Comparison of ENCODE assay signal across 10 mouse cellular contexts in the genomic region with DNA sequence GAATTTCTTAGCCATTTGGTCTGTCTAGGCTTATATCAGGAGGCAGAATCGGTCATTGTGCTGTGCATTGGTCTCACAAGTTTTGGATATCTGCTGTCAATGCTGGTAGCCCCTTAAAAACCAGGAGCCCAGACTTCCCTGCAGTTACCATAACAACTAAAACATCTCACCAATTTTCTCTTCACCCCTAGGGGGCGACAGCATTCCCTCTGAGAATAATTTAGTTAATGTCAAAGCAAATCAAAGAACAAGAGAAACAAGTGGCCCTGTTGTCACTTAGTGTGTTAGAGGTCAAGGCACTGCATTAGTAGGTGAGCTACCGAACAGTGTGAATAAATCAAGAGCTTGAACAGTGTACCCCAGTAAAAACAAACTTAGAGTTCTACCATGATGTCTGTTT. TPM values are rescaled to one million over a fixed set of nuclear protein-coding genes. Genes with fewer than 3 reads are reported as not detected.
DNase-seq lines count a peak whose midpoint lies in the region; ATAC-seq and TF ChIP-seq lines count a peak whose summit lies in the region.
"Had no signal": no experiment of that assay in that cellular context is flagged by ENCODE, and none has a peak within 500 bp of the region (broad histone marks: within the 10 kb centered on the region; RNA-seq: fewer than 3 reads in every experiment).

No protein-coding gene starts in this region.

- H3K27ac ChIP-seq in midbrain, postnatal 0 days (ENCODE audit: low read depth, low read length): no peak overlapping the region
- H3K27ac ChIP-seq in midbrain, embryonic 13.5 days: no peak overlapping the region
- H3K27ac ChIP-seq in stomach, postnatal 0 days (replicated peaks): no peak overlapping the region

- H3K4me2 ChIP-seq in midbrain, postnatal 0 days (ENCODE audit: low read depth, low read length, poor library complexity, severe bottlenecking): no peak overlapping the region
- no peak overlapping the region for H3K4me2 ChIP-seq in midbrain, embryonic 13.5 days (replicated peaks)
- no peak overlapping the region for H3K4me2 ChIP-seq in stomach, postnatal 0 days (replicated peaks; ENCODE audit: low read depth)

- H3K4me3 ChIP-seq in midbrain, postnatal 0 days (ENCODE audit: low read depth, low read length): no peak overlapping the region
- no peak overlapping the region for H3K4me3 ChIP-seq in midbrain, embryonic 13.5 days (replicated peaks)
- no peak overlapping the region for H3K4me3 ChIP-seq in stomach, postnatal 0 days (ENCODE audit: low read depth, low read length)

- H3K9ac ChIP-seq in midbrain, postnatal 0 days (replicated peaks; ENCODE audit: low read length, poor library complexity, severe bottlenecking): no peak overlapping the region
- no peak overlapping the region for H3K9ac ChIP-seq in midbrain, embryonic 13.5 days (replicated peaks)
- no peak overlapping the region for H3K9ac ChIP-seq in stomach, postnatal 0 days (ENCODE audit: low read length)

- peaks cover 2% of the 10 kb centered on the region for H3K36me3 ChIP-seq in midbrain, postnatal 0 days (ENCODE audit: insufficient read depth, low read length)
- peaks cover 9% of the 10 kb centered on the region for H3K36me3 ChIP-seq in midbrain, embryonic 13.5 days
- no peaks in the 10 kb centered on the region for H3K36me3 ChIP-seq in stomach, postnatal 0 days (ENCODE audit: control insufficient read depth, insufficient read depth, low read length)

- H3K27me3 ChIP-seq in midbrain, postnatal 0 days (ENCODE audit: insufficient read depth, low read length): no peaks in the 10 kb centered on the region
- H3K27me3 ChIP-seq in midbrain, embryonic 13.5 days: no peaks in the 10 kb centered on the region
- no peaks in the 10 kb centered on the region for H3K27me3 ChIP-seq in stomach, postnatal 0 days (ENCODE audit: control insufficient read depth, insufficient read depth, low read length)

- no peaks in the 10 kb centered on the region for H3K9me3 ChIP-seq in midbrain, postnatal 0 days (ENCODE audit: low read length)
- H3K9me3 ChIP-seq in midbrain, embryonic 13.5 days: no peaks in the 10 kb centered on the region
- no peaks in the 10 kb centered on the region for H3K9me3 ChIP-seq in stomach, postnatal 0 days (ENCODE audit: control insufficient read depth, low read length)

- peak; percentile 68 for TF ChIP-seq CTCF in midbrain, postnatal 0 days (IDR thresholded peaks at IDR 0.05)
- TF ChIP-seq CTCF in stomach, postnatal 0 days (IDR thresholded peaks at IDR 0.05; ENCODE audit: low read depth): peak; percentile 61

- DNase-seq in embryo, embryonic 10 days (ENCODE audit: low spot score): peak; percentile 30
- DNase-seq in embryo, embryonic 9.5 days (ENCODE audit: extremely low spot score): no peak
- peak; percentile 36 for DNase-seq in kidney, postnatal 10 days
- DNase-seq in kidney, adult 11 months: no peak
- no peak for DNase-seq in midbrain, postnatal 0 days (ENCODE audit: low spot score)
- no peak for DNase-seq in stomach, postnatal 0 days (ENCODE audit: low spot score)
- DNase-seq in right cerebral cortex, postnatal 25 days: no peak
- DNase-seq: heart, postnatal 14 days had no signal

- WGBS in midbrain, postnatal 0 days: 59% methylated on average over 3 of the region's 3 CpGs
- 52% methylated on average over 3 of the region's 3 CpGs for WGBS in midbrain, embryonic 13.5 days
- WGBS in stomach, postnatal 0 days: 50% methylated on average over 3 of the region's 3 CpGs

- no peak for ATAC-seq in midbrain, postnatal 0 days (ENCODE audit: low FRiP score)
- ATAC-seq in midbrain, embryonic 13.5 days: no peak
- no peak for ATAC-seq in stomach, postnatal 0 days (ENCODE audit: low FRiP score, low TSS enrichment)
- ATAC-seq: midbrain, embryonic 16.5 days had no signal

- peaks cover 6% of the 10 kb centered on the region; the same call in 1 of the 2 replicates for H3K4me1 ChIP-seq in midbrain, postnatal 0 days (ENCODE audit: insufficient read depth, low read length)
- peaks cover 15% of the 10 kb centered on the region for H3K4me1 ChIP-seq in midbrain, embryonic 13.5 days (replicated peaks)
- no peaks in the 10 kb centered on the region for H3K4me1 ChIP-seq in stomach, postnatal 0 days (replicated peaks; ENCODE audit: control insufficient read depth, insufficient read depth)

- TF ChIP-seq EP300 in stomach, postnatal 0 days (optimal IDR thresholded peaks at IDR 0.05): no peak

RNA-seq across cellular contexts. Expression of gene C8b, which starts 40.4 kb away (rescaled TPM):
- total RNA-seq in midbrain, postnatal 0 days (2014; rRNA removed): 0.28 TPM in 1 of 2 replicates, not detected in the other
- 0.22 TPM in 1 of 2 replicates, not detected in the other for polyA plus RNA-seq in midbrain, postnatal 0 days (2015; fragmentation: Nextera tagmentation; extraction: Ambion mirVana)
- not detected in 2 replicates for polyA plus RNA-seq in midbrain, embryonic 13.5 days (2015; fragmentation: Nextera tagmentation; extraction: Ambion mirVana)
- 0.17 and 0.46 TPM in 2 replicates for polyA plus RNA-seq in stomach, postnatal 0 days (2015; fragmentation: Nextera tagmentation; extraction: Ambion mirVana)
- total RNA-seq: heart, postnatal 14 days had no signal
- polyA plus RNA-seq: midbrain, embryonic 16.5 days had no signal

Comparison
In these comparisons a context has a peak if more than half of its experiments do, and no peak if none do; other contexts are left out.
1. DNase-seq: peak in embryo, embryonic 10 days (single experiment) and kidney, postnatal 10 days (single experiment); none in embryo, embryonic 9.5 days (single experiment), kidney, adult 11 months (single experiment), midbrain, postnatal 0 days (single experiment), stomach, postnatal 0 days (single experiment) and right cerebral cortex, postnatal 25 days (single experiment).